ENCODE assay signal across 8 mouse cellular contexts in the genomic region with DNA sequence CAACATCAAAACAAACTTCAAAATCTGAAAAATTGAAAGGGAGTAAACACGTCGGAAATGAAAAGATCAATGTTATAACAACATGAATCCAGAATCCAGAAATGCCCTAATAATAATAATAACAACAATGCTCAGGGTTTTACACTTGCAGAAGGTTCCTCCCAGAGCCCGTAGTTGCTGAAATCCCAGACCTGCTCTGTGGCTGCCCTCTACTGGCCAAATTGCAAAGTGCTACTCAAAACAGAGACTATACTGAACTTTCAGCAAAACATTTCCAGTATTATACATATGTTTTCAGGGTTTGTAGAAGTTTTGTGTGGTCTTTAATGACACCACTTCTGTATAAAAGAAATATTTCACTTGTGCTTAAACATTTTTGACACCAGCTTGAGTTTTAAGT.
DNase-seq lines count a peak whose midpoint lies in the region; ATAC-seq and TF ChIP-seq lines count a peak whose summit lies in the region.

No protein-coding gene starts in this region.

- TF ChIP-seq EP300 in MEL (IDR thresholded peaks at IDR 0.05; ENCODE audit: low read depth in 1 of 2, low read length in 2 of 2) = no peak

- no peaks in the 10 kb centered on the region for H3K79me2 ChIP-seq in MEL (ENCODE audit: control insufficient read depth, insufficient read depth, low read length, poor library complexity)

- H3K4me1 ChIP-seq in MEL (ENCODE audit: control insufficient read depth in 1 of 2, insufficient read depth in 2 of 2, low read length in 2 of 2) = no peaks in the 10 kb centered on the region

- 9% methylated on average over 3 of the region's 3 CpGs for WGBS in large intestine, adult 2 months

- H3K4me3 ChIP-seq in MEL (ENCODE audit: control insufficient read depth in 1 of 2, insufficient read depth in 1 of 2, low read depth in 2 of 2, low read length in 2 of 2) = no peak overlapping the region

- H3K9ac ChIP-seq in MEL (ENCODE audit: control insufficient read depth, low read depth, low read length, poor library complexity, severe bottlenecking) = no peak overlapping the region

- TF ChIP-seq POLR2A in MEL (IDR thresholded peaks at IDR 0.05; ENCODE audit: control insufficient read depth in 1 of 2, insufficient read depth in 1 of 2, low read depth in 1 of 2, low read length in 2 of 2, poor library complexity in 1 of 2) = no peak

- H3K9me3 ChIP-seq in MEL (replicated peaks; ENCODE audit: insufficient read depth, low read length) = no peaks in the 10 kb centered on the region

- H3K27me3 ChIP-seq in MEL (ENCODE audit: control insufficient read depth in 1 of 2, insufficient read depth in 2 of 2, low read length in 2 of 2) = no peaks in the 10 kb centered on the region

- peaks cover 0 to 3% of the 10 kb centered on the region in 2 experiments; a peak in 2 of 4 replicates for H3K36me3 ChIP-seq in MEL (ENCODE audit: control insufficient read depth in 1 of 2, insufficient read depth in 2 of 2, low read length in 2 of 2)

- ATAC-seq in erythroblast, adult 5-6 weeks (replicated peaks; ENCODE audit: low FRiP score, poor library complexity, severe bottlenecking) = no peak

- peak; percentile 89 to 98 (median 96) for TF ChIP-seq CTCF in MEL (IDR thresholded peaks at IDR 0.05 in 2 of 3, conservative IDR thresholded peaks at IDR 0.05 in 1 of 3; ENCODE audit: control insufficient read depth in 1 of 3, insufficient read depth in 1 of 3, low read depth in 2 of 3, low read length in 3 of 3, poor library complexity in 1 of 3, severe bottlenecking in 1 of 3)

- DNase-seq in 416B (ENCODE audit: low read depth) = peak; percentile 73
- peak; percentile 83 for DNase-seq in MEL (ENCODE audit: low read depth, low spot score)
- DNase-seq in cerebellum, adult 9-10 months = peak; percentile 63
- peak; percentile 20 to 65 for DNase-seq in frontal cortex, postnatal 10 days (ENCODE audit: low spot score in 2 of 2)
- peak; percentile 6 for DNase-seq in large intestine, adult 2 months (ENCODE audit: low read depth, low spot score)
- DNase-seq in lung, postnatal 14 days = peak; percentile 69
- DNase-seq in retina, postnatal 7 days (ENCODE audit: low read depth, low spot score) = peak; percentile 28

- no peak; the same call in none of the 2 replicates for TF ChIP-seq RAD21 in MEL (IDR thresholded peaks at IDR 0.05; ENCODE audit: low read depth, low read length)

- H3K27ac ChIP-seq in MEL (ENCODE audit: control insufficient read depth, low read depth, low read length) = no peak overlapping the region

TF ChIP-seq in MEL, 35 proteins besides CTCF, POLR2A, EP300 and RAD21:
- TF ChIP-seq BHLHE40 (IDR thresholded peaks at IDR 0.05; ENCODE audit: borderline replicate concordance, low read depth, low read length) = no peak
- TF ChIP-seq ZNF384 (IDR thresholded peaks at IDR 0.05; ENCODE audit: low read depth, low read length) = no peak
- TF ChIP-seq UBTF (IDR thresholded peaks at IDR 0.05; ENCODE audit: borderline replicate concordance, insufficient read depth, low read depth, low read length) = no peak
- peak; percentile 98 for TF ChIP-seq SMC3 (IDR thresholded peaks at IDR 0.05; ENCODE audit: low read depth, low read length)
- no peak for TF ChIP-seq MAX (IDR thresholded peaks at IDR 0.05; ENCODE audit: low read length)
- TF ChIP-seq MXI1 (IDR thresholded peaks at IDR 0.05; ENCODE audit: low read depth, low read length) = no peak
- TF ChIP-seq E2F4 (IDR thresholded peaks at IDR 0.05; ENCODE audit: borderline replicate concordance, low read depth, low read length) = no peak
- TF ChIP-seq TCF12 (IDR thresholded peaks at IDR 0.05; ENCODE audit: low read depth, low read length) = 0 out of 2 replicates have a peak, but pooled peaks have one; percentile 14
- no peak for TF ChIP-seq MEF2A (IDR thresholded peaks at IDR 0.05; ENCODE audit: extremely low read depth, insufficient replicate concordance, low read depth, low read length, poor library complexity, severe bottlenecking)
- no peak for TF ChIP-seq HCFC1 (IDR thresholded peaks at IDR 0.05; ENCODE audit: low read depth, low read length)
- no peak for TF ChIP-seq ZKSCAN1 (IDR thresholded peaks at IDR 0.05; ENCODE audit: low read depth, low read length)
- TF ChIP-seq RCOR1 (IDR thresholded peaks at IDR 0.05; ENCODE audit: low read depth, low read length) = no peak
- TF ChIP-seq POLR2AphosphoS2 (IDR thresholded peaks at IDR 0.05; ENCODE audit: low read length) = no peak
- TF ChIP-seq USF2 (IDR thresholded peaks at IDR 0.05; ENCODE audit: borderline replicate concordance in 1 of 2, insufficient read depth in 1 of 2, low read depth in 1 of 2, low read length in 2 of 2) = no peak
- TF ChIP-seq MYC (IDR thresholded peaks at IDR 0.05; ENCODE audit: low read depth, low read length) = no peak
- no peak for TF ChIP-seq CHD2 (IDR thresholded peaks at IDR 0.05; ENCODE audit: low read length)
- no peak for TF ChIP-seq NELFE (IDR thresholded peaks at IDR 0.05; ENCODE audit: low read depth, low read length)
- no peak for TF ChIP-seq KAT2A (conservative IDR thresholded peaks at IDR 0.05; ENCODE audit: low read depth, low read length)
- TF ChIP-seq ELF1 (IDR thresholded peaks at IDR 0.05; ENCODE audit: low read depth, low read length) = 0 out of 2 replicates have a peak, but pooled peaks have one; percentile 36
- TF ChIP-seq ETS1 (IDR thresholded peaks at IDR 0.05; ENCODE audit: low read depth, low read length) = no peak
- no peak for TF ChIP-seq USF1 (IDR thresholded peaks at IDR 0.05; ENCODE audit: low read depth, low read length)
- TF ChIP-seq TBP (IDR thresholded peaks at IDR 0.05; ENCODE audit: low read depth, low read length) = no peak
- TF ChIP-seq SIN3A (IDR thresholded peaks at IDR 0.05; ENCODE audit: low read length) = peak; percentile 22; the same call in 1 of the 2 replicates
- no peak for TF ChIP-seq MAZ (IDR thresholded peaks at IDR 0.05; ENCODE audit: low read depth, low read length)
- no peak for TF ChIP-seq MAFK (IDR thresholded peaks at IDR 0.05; ENCODE audit: borderline replicate concordance, low read depth, low read length)
- TF ChIP-seq ZMIZ1 (IDR thresholded peaks at IDR 0.05; ENCODE audit: low read depth, low read length) = no peak
- TF ChIP-seq GATA1 (IDR thresholded peaks at IDR 0.05; ENCODE audit: low read depth, low read length) = no peak
- no peak for TF ChIP-seq MYB (IDR thresholded peaks at IDR 0.05; ENCODE audit: low read depth, low read length)
- TF ChIP-seq NRF1 (IDR thresholded peaks at IDR 0.05; ENCODE audit: insufficient read depth, low read depth, low read length, poor library complexity, severe bottlenecking) = no peak
- peak; percentile 99 for TF ChIP-seq ZC3H11A (IDR thresholded peaks at IDR 0.05; ENCODE audit: low read depth, low read length)
- no peak for TF ChIP-seq POLR2AphosphoS5 (IDR thresholded peaks at IDR 0.05; ENCODE audit: borderline replicate concordance, low read depth, low read length)
- TF ChIP-seq JUND (IDR thresholded peaks at IDR 0.05; ENCODE audit: low read depth, low read length) = no peak
- TF ChIP-seq GABPA (IDR thresholded peaks at IDR 0.05; ENCODE audit: low read depth, low read length) = no peak
- TF ChIP-seq TAL1 (IDR thresholded peaks at IDR 0.05; ENCODE audit: low read length) = no peak
- no peak for TF ChIP-seq CHD1 (IDR thresholded peaks at IDR 0.05; ENCODE audit: low read depth, low read length)

Comparison
In these comparisons a context has a peak if more than half of its experiments do, and no peak if none do; other contexts are left out.
1. DNase-seq: peak in every context shown above with its lines; median percentile 83 in MEL; 73 in 416B; 69 in lung, postnatal 14 days; 63 in cerebellum, adult 9-10 months; 42 in frontal cortex, postnatal 10 days; 28 in retina, postnatal 7 days; 6 in large intestine, adult 2 months.